Mouse (Mus musculus) heart, adult 2 months (tissue): ENCODE data around the gene Add2.

ENCODE experiments used
- CTCF ChIP-seq: fragments of 200-600 bp; IDR thresholded peaks from 2 replicates; pipeline ENCODE4 v1.8.1; 2022; ENCODE audit warnings: antibody characterized with exemption, mild to moderate bottlenecking, moderate library complexity
- POLR2A ChIP-seq: fragments of 200-500 bp; IDR thresholded peaks from 2 replicates; pipeline ENCODE4 v1.6.1; 2011; ENCODE audit warnings: mild to moderate bottlenecking, low read depth, low read length, control low read depth; ENCODE audit not compliant: insufficient read depth

- no peak for TF ChIP-seq CTCF
- no peak for TF ChIP-seq POLR2A
These were observed 34.2 kb downstream of the Add2 start for GRCm38 (mm10) chr6:86062684-86063083.
